Mouse (Mus musculus) embryonic facial prominence, embryonic 11.5 days (tissue): Measurements from ENCODE around the gene Ifrd1. TPM values are rescaled to one million over a fixed set of nuclear protein-coding genes. Genes with fewer than 3 reads are reported as not detected.

Experiments
- ATAC-seq: fragments of 200-750 bp; cut with Nextera tagmentation; replicated peaks from 2 replicates; pipeline ENCODE4 v1.8.0; 2017; ENCODE audit warnings: low read depth; ENCODE audit not compliant: insufficient number of reproducible peaks, low FRiP score, low TSS enrichment
- DNase-seq: peaks from one replicate; pipeline ENCODE4 v3.0.0-alpha.2; 2015; ENCODE audit warnings: low spot score
- H3K27ac ChIP-seq: fragments of 300-500 bp; sonication (generic); replicated peaks from 2 replicates; pipeline ENCODE4 v1.5.1; 2014; ENCODE audit warnings: mild to moderate bottlenecking, low read depth, low read length, control low read depth
- H3K27me3 ChIP-seq: fragments of 300-500 bp; sonication (generic); 2 replicates; pipeline ENCODE4 v1.6.1; 2014; ENCODE audit warnings: mild to moderate bottlenecking, low read length, moderate library complexity, mixed read lengths; ENCODE audit not compliant: control insufficient read depth, insufficient read depth
- H3K36me3 ChIP-seq: fragments of 300-500 bp; sonication (generic); replicated peaks from 2 replicates; pipeline ENCODE4 v1.6.1; 2014; ENCODE audit warnings: low read depth, mild to moderate bottlenecking, low read length, moderate library complexity, mixed read lengths; ENCODE audit not compliant: control insufficient read depth, insufficient read depth
- H3K4me1 ChIP-seq: fragments of 300-500 bp; sonication (generic); 2 replicates; pipeline ENCODE4 v1.6.1; 2014; ENCODE audit warnings: low read length, mixed read lengths; ENCODE audit not compliant: control insufficient read depth, insufficient read depth
- H3K4me2 ChIP-seq: fragments of 300-500 bp; sonication (generic); 2 replicates; pipeline ENCODE4 v1.6.1; 2014; ENCODE audit warnings: low read depth, mild to moderate bottlenecking, control low read depth, low read length, moderate library complexity
- H3K4me3 ChIP-seq: fragments of 300-500 bp; sonication (generic); 2 replicates; pipeline ENCODE4 v1.5.1; 2014; ENCODE audit warnings: low read depth, low read length, control low read depth
- H3K9ac ChIP-seq: fragments of 300-500 bp; sonication (generic); replicated peaks from 2 replicates; pipeline ENCODE4 v1.6.1; 2014; ENCODE audit warnings: mild to moderate bottlenecking, control low read depth, low read length
- H3K9me3 ChIP-seq: fragments of 300-500 bp; sonication (generic); replicated peaks from 2 replicates; pipeline ENCODE4 v1.6.1; 2016; ENCODE audit warnings: mild to moderate bottlenecking, low read length, inconsistent platforms, mixed read lengths; ENCODE audit not compliant: control insufficient read depth
- WGBS: fragments of 180-500 bp; shearing (Covaris S2); extraction: QIAGEN DNeasy Blood & Tissue Kit; methylation state at CpG from one replicate; pipeline ENCODE4 v1.1.7; 2014; 5-methylcytosine and 5-hydroxymethylcytosine counted together
- polyA plus RNA-seq: library from polyadenylated mRNA; unstranded; fragments of >200 nt; fragmentation: Nextera tagmentation; extraction: Ambion mirVana; gene quantifications from 2 replicates; pipeline ENCODE4 v1.2.1, GENCODE M21; 2014

Ifrd1 gene
- polyA plus RNA-seq, 1 experiment from 2014 or later, result 169 TPM

DNA sequence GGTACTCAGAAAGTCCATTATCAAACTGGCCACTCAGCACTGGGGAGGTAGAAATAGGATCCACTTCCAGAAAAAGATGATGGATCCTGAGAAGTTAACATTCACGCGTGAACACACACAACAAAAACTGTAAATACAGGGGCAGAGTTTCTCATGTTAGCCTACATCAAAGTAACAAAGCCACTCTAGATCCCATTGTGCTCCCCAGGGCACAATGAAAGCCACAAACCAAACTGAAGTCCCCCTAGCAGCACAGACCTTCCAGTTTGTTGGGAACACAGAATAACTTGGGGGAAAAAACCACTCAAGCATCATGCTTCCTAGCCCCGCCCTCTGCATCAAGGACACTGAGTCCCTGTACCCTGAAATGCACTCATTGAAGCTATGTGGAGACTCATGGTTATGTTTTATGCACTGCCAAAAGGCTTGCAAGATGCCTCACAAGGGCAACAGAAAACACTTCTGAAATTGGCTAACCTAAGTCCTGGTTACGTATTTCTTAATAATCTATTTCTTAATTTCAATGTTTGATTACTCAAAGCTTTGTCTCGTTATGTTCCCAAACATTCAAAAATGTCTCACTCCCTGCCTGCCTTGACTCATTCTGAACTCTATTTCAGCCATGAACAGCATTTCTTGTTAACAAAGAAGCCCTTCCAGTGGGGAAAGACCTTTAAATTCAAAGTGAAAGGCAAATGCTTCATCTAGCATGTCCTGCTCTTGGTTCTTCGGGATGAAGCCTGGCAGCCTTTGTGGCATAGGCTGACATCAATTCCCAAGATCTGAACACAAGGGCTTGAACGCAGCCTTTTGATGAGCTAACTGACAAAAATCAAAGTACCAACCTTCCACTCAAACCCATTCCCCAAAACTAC is 45.9 kb downstream of the Ifrd1 start:
- no peaks in the 10 kb centered on the region for H3K4me1 ChIP-seq
- H3K4me3 ChIP-seq, result no peak overlapping the region
- ATAC-seq, result no peak
- H3K9ac ChIP-seq, result no peak overlapping the region
- H3K36me3 ChIP-seq, result peaks cover 7% of the 10 kb centered on the region; the same call in 1 of the 2 replicates
- no peak overlapping the region for H3K27ac ChIP-seq
- no peak overlapping the region for H3K4me2 ChIP-seq
- 94% methylated on average over 7 of the region's 7 CpGs for WGBS
- no peak for DNase-seq
- no peaks in the 10 kb centered on the region for H3K27me3 ChIP-seq
- H3K9me3 ChIP-seq, result no peaks in the 10 kb centered on the region

DNA sequence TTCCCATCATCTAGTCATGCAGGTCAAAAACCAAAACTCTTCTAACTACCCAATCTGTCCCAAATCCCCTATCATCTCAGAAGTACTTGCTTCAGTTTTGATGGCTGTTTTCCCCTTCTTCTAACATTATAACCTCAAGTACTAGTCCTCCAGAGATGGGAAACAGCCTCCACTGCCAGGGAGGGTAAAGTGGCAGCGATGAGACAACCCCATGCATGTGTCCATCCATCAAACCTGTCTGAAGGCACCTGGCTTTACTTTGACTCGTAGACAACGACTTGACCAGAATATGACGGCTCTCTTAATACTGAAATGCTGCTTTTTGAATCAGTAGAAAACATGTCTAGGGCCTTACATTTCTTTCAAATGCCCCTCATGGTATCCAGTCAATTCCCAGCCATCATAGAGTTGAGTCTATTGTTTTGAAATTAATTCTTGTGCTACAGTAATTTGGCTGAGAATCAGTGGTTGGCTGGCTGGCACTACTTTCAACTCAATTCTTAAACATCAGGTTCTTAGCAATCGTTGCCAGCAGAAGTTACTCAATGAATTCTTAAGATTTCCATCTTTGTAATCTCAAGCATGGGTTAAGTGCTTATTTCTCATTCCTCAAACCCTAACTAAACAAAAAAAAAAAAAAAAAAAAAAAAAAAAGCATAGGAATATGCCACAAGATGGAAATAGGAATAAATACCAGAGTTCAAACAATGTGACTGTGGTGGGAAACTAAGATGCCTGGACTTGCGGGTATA is 47.6 kb downstream of the Ifrd1 start:
- Histone ChIP-seq H3K27ac (no peak overlapping the region), H3K4me3 (no peak overlapping the region), H3K4me1 (no peaks in the 10 kb centered on the region), H3K36me3 (no peaks in the 10 kb centered on the region), H3K27me3 (no peaks in the 10 kb centered on the region), H3K9ac (no peak overlapping the region), H3K4me2 (no peak overlapping the region), H3K9me3 (no peaks in the 10 kb centered on the region)
- DNase-seq (no peak), ATAC-seq (no peak)
- 87% methylated on average over 6 of the region's 6 CpGs for WGBS

DNA sequence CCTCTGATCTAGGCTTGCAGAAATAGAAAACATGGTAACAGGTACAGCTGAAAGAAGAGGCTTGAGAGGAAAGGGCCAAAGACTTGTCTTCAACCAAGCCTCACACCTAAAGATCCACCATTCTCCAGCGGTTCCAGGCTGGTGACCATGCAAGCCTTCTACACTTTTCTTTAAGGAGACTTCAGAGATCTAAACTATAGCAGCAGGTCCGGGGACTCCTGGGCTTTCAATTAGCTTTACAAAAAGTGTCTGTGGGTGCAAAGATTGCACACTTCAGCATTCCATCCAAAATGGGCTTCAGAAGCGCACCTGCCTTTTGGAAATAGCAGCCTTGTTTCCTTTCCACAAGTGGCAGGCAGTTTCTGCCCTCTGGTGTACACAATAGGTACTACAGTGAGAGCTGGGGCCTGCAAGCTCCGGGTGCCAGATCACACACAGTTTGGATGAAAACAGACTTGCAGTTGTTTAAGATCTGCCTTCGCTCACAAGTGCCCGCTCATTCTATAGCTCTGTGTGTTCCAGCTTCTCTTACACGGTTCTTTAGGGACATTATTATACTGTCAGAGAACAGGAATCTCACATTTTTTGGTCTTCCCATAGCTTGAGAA is 48.4 kb downstream of the Ifrd1 start:
- Histone ChIP-seq H3K4me3 (no peak overlapping the region), H3K9ac (no peak overlapping the region), H3K9me3 (no peaks in the 10 kb centered on the region), H3K4me1 (no peaks in the 10 kb centered on the region), H3K27ac (no peak overlapping the region), H3K4me2 (no peak overlapping the region), H3K36me3 (no peaks in the 10 kb centered on the region), H3K27me3 (no peaks in the 10 kb centered on the region)
- no peak for ATAC-seq
- WGBS, result 50% methylated on average over 7 of the region's 7 CpGs
- peak; percentile 76 for DNase-seq

GRCm38 (mm10) chr12:40199302-40199701 is 49.0 kb downstream of the Ifrd1 start, which contains the start of gene Lsmem1:
Gene Lsmem1 (minus strand): TSS chr12:40199490.
- H3K27ac ChIP-seq, result no peak within 1 kb of the TSS
- no peaks in the 10 kb centered on the region for H3K36me3 ChIP-seq
- no peaks in the 10 kb centered on the region for H3K4me1 ChIP-seq
- H3K4me3 ChIP-seq, result no peak within 1 kb of the TSS
- no peaks in the 10 kb centered on the region for H3K27me3 ChIP-seq
- 83% methylated on average over 8 of the region's 8 CpGs for WGBS
- no peak within 1 kb of the TSS for H3K9ac ChIP-seq
- H3K9me3 ChIP-seq, result no peaks in the 10 kb centered on the region
- no peak within 1 kb of the TSS for H3K4me2 ChIP-seq
- ATAC-seq (no peak), DNase-seq (no peak)

GRCm38 (mm10) chr12:40198427-40198826 is 49.9 kb downstream of the Ifrd1 start:
- Histone ChIP-seq H3K27me3 (no peaks in the 10 kb centered on the region), H3K4me2 (no peak overlapping the region), H3K9ac (no peak overlapping the region), H3K36me3 (no peaks in the 10 kb centered on the region), H3K4me3 (no peak overlapping the region), H3K27ac (no peak overlapping the region), H3K9me3 (no peaks in the 10 kb centered on the region), H3K4me1 (no peaks in the 10 kb centered on the region)
- WGBS, result 88% methylated on average over 9 of the region's 9 CpGs
- ATAC-seq (no peak), DNase-seq (no peak)

- no peak for DNase-seq
Measured at GRCm38 (mm10) chr12:40198019-40198418, 50.3 kb downstream of the Ifrd1 start.

DNA sequence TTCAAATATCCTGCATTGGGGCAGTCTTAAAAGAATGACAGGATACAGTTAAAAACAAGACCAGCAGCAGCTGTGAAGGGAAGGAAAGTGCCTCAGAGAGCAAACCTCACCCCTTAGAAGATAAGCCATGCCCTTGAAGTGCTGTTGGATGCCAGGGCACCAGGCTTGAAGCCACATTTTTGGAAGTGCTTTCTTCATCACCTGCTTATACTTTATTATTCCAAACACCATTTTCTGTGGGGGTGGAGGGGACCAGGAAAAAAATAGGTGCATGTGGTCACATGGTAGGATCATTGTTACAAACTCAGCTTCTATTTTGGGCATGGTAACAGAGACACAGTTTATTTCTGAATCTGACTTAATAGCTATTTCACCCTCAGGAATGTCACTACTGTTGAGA is 50.8 kb downstream of the Ifrd1 start:
- H3K36me3 ChIP-seq, result no peaks in the 10 kb centered on the region
- no peak overlapping the region for H3K4me2 ChIP-seq
- no peak for ATAC-seq

More at GRCm38 (mm10) chr12:40198019-40198418, 50.3 kb downstream of the Ifrd1 start:
- Histone ChIP-seq H3K4me1 (no peaks in the 10 kb centered on the region), H3K4me2 (no peak overlapping the region), H3K4me3 (no peak overlapping the region), H3K27ac (no peak overlapping the region), H3K36me3 (no peaks in the 10 kb centered on the region), H3K9me3 (no peaks in the 10 kb centered on the region), H3K9ac (no peak overlapping the region), H3K27me3 (no peaks in the 10 kb centered on the region)
- WGBS, result 92% methylated on average over 5 of the region's 5 CpGs
- ATAC-seq, result no peak

More for the DNA sequence above, 50.8 kb downstream of the Ifrd1 start:
- Histone ChIP-seq H3K4me3 (no peak overlapping the region), H3K27ac (no peak overlapping the region), H3K4me1 (no peaks in the 10 kb centered on the region), H3K9me3 (no peaks in the 10 kb centered on the region), H3K9ac (no peak overlapping the region), H3K27me3 (no peaks in the 10 kb centered on the region)
- DNase-seq, result no peak
